Mouse (Mus musculus): ENCODE measurements around the gene Dlec1. TPM values are rescaled to one million over a fixed set of nuclear protein-coding genes. Genes with fewer than 3 reads are reported as not detected.

Dlec1 gene
- total and polyA plus RNA-seq, 3 experiments, result 1.1 to 2.2 (median 2.0) TPM

Other genes starting within 250 kb of the Dlec1 start
- 10 to 100 TPM; 28.0 to 33.1 TPM for gene Ctdspl, start 176.0 kb upstream of the Dlec1 start, total RNA-seq (2021)
- 19.8 and 21.0 TPM in 2 replicates for gene Ctdspl, start 176.0 kb upstream of the Dlec1 start, polyA plus RNA-seq (2012; rRNA removed)
- 1 to 10 TPM; 1.5 to 2.0 TPM for gene Vill, start 49.7 kb upstream of the Dlec1 start, total RNA-seq (2021)
- 3.4 and 4.2 TPM in 2 replicates for gene Vill, start 49.7 kb upstream of the Dlec1 start, polyA plus RNA-seq (2012; rRNA removed)
- 10 to 100 TPM in 1 of 2 experiments, 1 to 10 TPM in 1; 4.8 to 20.7 TPM for gene Plcd1, start 9.0 kb upstream of the Dlec1 start, total RNA-seq (2021)
- gene Plcd1, start 9.0 kb upstream of the Dlec1 start, polyA plus RNA-seq (2012; rRNA removed), result 16.6 and 17.5 TPM in 2 replicates
- gene Acaa1b, start 54.6 kb downstream of the Dlec1 start, total RNA-seq (2021), result 10 to 100 TPM in 1 of 2 experiments, 1 to 10 TPM in 1; 9.6 to 15.9 TPM
- gene Acaa1b, start 54.6 kb downstream of the Dlec1 start, polyA plus RNA-seq (2012; rRNA removed), result 30.9 and 48.8 TPM in 2 replicates
- not detected for gene Gm47289, start 56.7 kb downstream of the Dlec1 start, total RNA-seq (2021)
- not detected in 2 replicates for gene Gm47289, start 56.7 kb downstream of the Dlec1 start, polyA plus RNA-seq (2012; rRNA removed)
- not detected for gene Slc22a13, start 106.6 kb downstream of the Dlec1 start, total RNA-seq (2021)
- 0.06 TPM in 1 of 2 replicates, not detected in the other for gene Slc22a13, start 106.6 kb downstream of the Dlec1 start, polyA plus RNA-seq (2012; rRNA removed)
- gene Oxsr1, start 219.9 kb downstream of the Dlec1 start, total RNA-seq (2021), result 10 to 100 TPM; 32.7 to 33.1 TPM
- 7.2 and 8.2 TPM in 2 replicates for gene Oxsr1, start 219.9 kb downstream of the Dlec1 start, polyA plus RNA-seq (2012; rRNA removed)
- gene Acaa1a, start 237.2 kb downstream of the Dlec1 start, total RNA-seq (2021), result 100 to 1,000 TPM in 1 of 2 experiments, 10 to 100 TPM in 1; 79.6 to 121 TPM
- gene Acaa1a, start 237.2 kb downstream of the Dlec1 start, polyA plus RNA-seq (2012; rRNA removed), result 607 and 681 TPM in 2 replicates
- gene Myd88, start 238.9 kb downstream of the Dlec1 start, total RNA-seq (2021), result 10 to 100 TPM; 26.9 to 34.5 TPM
- 18.5 and 19.7 TPM in 2 replicates for gene Myd88, start 238.9 kb downstream of the Dlec1 start, polyA plus RNA-seq (2012; rRNA removed)

Measured in adrenal gland, adult 2 months (tissue).